Mouse (Mus musculus) fibroblast of lung, adult 2 months (primary cell): ENCODE data around the gene Tbc1d10b.
"Not testable (repeated sequence)": the region's sequence is repeated elsewhere in the genome, so short reads cannot be mapped to it uniquely, and the experiment has no call there.

ENCODE experiments used
- DNase-seq: peaks from one replicate; pipeline ENCODE4 v3.0.0-alpha.2; 2011; ENCODE audit warnings: low read depth

Gene Tbc1d10b

GRCm38 (mm10) chr7:127208295-127208552 is at the start of gene Tbc1d10b:
Gene Tbc1d10b, minus strand, starts transcription at chr7:127208468.
- no peak for DNase-seq

GRCm38 (mm10) chr7:127256518-127256917 is 48.2 kb upstream of the Tbc1d10b start:
- no peak for DNase-seq

- DNase-seq = no peak
Observed at GRCm38 (mm10) chr7:127255965-127256364, 47.7 kb upstream of the Tbc1d10b start.

GRCm38 (mm10) chr7:127255008-127255407 is 46.7 kb upstream of the Tbc1d10b start:
- DNase-seq = no peak

- peak; percentile 94 for DNase-seq
Observed at GRCm38 (mm10) chr7:127253821-127254769, 45.8 kb upstream of the Tbc1d10b start.

- no peak for DNase-seq
Observed at GRCm38 (mm10) chr7:127253341-127253740, 45.1 kb upstream of the Tbc1d10b start.

- no peak for DNase-seq
Observed at GRCm38 (mm10) chr7:127252414-127252813, 44.1 kb upstream of the Tbc1d10b start.

GRCm38 (mm10) chr7:127250511-127250910 is 42.2 kb upstream of the Tbc1d10b start:
- not testable (repeated sequence) for DNase-seq

- DNase-seq = no peak
Observed at GRCm38 (mm10) chr7:127244658-127245510, 36.6 kb upstream of the Tbc1d10b start.

- peak; percentile 68 for DNase-seq
Observed at GRCm38 (mm10) chr7:127243870-127244657, 35.8 kb upstream of the Tbc1d10b start, which contains the start of gene Zfp771. Gene Zfp771, plus strand, starts transcription at chr7:127244274.

GRCm38 (mm10) chr7:127243361-127243867 is 35.1 kb upstream of the Tbc1d10b start:
- DNase-seq = no peak

- DNase-seq = no peak
Observed at GRCm38 (mm10) chr7:127234777-127235176, 26.5 kb upstream of the Tbc1d10b start.

- no peak for DNase-seq
Observed at GRCm38 (mm10) chr7:127233765-127234164, 25.5 kb upstream of the Tbc1d10b start.

- DNase-seq = no peak
Observed at GRCm38 (mm10) chr7:127233368-127233749, 25.1 kb upstream of the Tbc1d10b start.

GRCm38 (mm10) chr7:127232622-127233367 is 24.5 kb upstream of the Tbc1d10b start, which contains the start of the genes Zfp553 and Sept1:
Gene Zfp553, plus strand, starts transcription at chr7:127233061.
Gene Sept1, minus strand, starts transcription at chr7:127233130.
- DNase-seq = no peak

- no peak for DNase-seq
Observed at GRCm38 (mm10) chr7:127231826-127232621, 23.8 kb upstream of the Tbc1d10b start.

- no peak for DNase-seq
Observed at GRCm38 (mm10) chr7:127231376-127231775, 23.1 kb upstream of the Tbc1d10b start.

GRCm38 (mm10) chr7:127228615-127229303 is 20.5 kb upstream of the Tbc1d10b start:
- no peak for DNase-seq
